Mouse (Mus musculus): ENCODE data around the gene Ccser1. TPM values are rescaled to one million over a fixed set of nuclear protein-coding genes. Genes with fewer than 3 reads are reported as not detected.

Ccser1 gene
- not detected for polyA plus RNA-seq (2012; fragmentation: generic; extraction: Trizol)

GRCm38 (mm10) chr6:61179949-61180755 lies at the start of gene Ccser1:
TSS of gene Ccser1 (plus strand) at chr6:61180324.

